Mouse (Mus musculus) liver, embryonic 16.5 days (tissue): Measurements from ENCODE around the gene Junb. TPM values are rescaled to one million over a fixed set of nuclear protein-coding genes. Genes with fewer than 3 reads are reported as not detected.

Experiments
- ATAC-seq: fragments of 200-750 bp; cut with Nextera tagmentation; 2 replicates; pipeline ENCODE4 v1.8.0; 2017; ENCODE audit warnings: low read depth, mild to moderate bottlenecking, moderate number of reproducible peaks, moderate library complexity
- H3K27ac ChIP-seq: fragments of 300-500 bp; sonication (generic); 2 replicates; pipeline ENCODE4 v1.5.1; 2014; ENCODE audit warnings: mild to moderate bottlenecking, low read length
- H3K27me3 ChIP-seq: fragments of 300-500 bp; sonication (generic); 2 replicates; pipeline ENCODE4 v1.6.1; 2014; ENCODE audit warnings: low read depth, low read length, mixed read lengths; ENCODE audit not compliant: control insufficient read depth, insufficient read depth
- H3K36me3 ChIP-seq: fragments of 300-500 bp; sonication (generic); 2 replicates; pipeline ENCODE4 v1.6.1; 2014; ENCODE audit warnings: mild to moderate bottlenecking; ENCODE audit not compliant: control insufficient read depth, insufficient read depth
- H3K4me1 ChIP-seq: fragments of 300-500 bp; sonication (generic); 2 replicates; pipeline ENCODE4 v1.6.1; 2014; ENCODE audit warnings: low read depth, low read length, mixed read lengths; ENCODE audit not compliant: control insufficient read depth
- H3K4me2 ChIP-seq: fragments of 300-500 bp; sonication (generic); 2 replicates; pipeline ENCODE4 v1.6.1; 2014; ENCODE audit warnings: low read depth, low read length, mixed read lengths
- H3K4me3 ChIP-seq: fragments of 300-500 bp; sonication (generic); 2 replicates; pipeline ENCODE4 v1.5.1; 2014; ENCODE audit warnings: low read depth, mild to moderate bottlenecking, low read length
- H3K9ac ChIP-seq: fragments of 300-500 bp; sonication (generic); 2 replicates; pipeline ENCODE4 v1.6.1; 2014; ENCODE audit warnings: low read depth, low read length
- H3K9me3 ChIP-seq: fragments of 300-500 bp; sonication (generic); replicated peaks from 2 replicates; pipeline ENCODE4 v1.6.1; 2016; ENCODE audit warnings: low read length; ENCODE audit not compliant: control insufficient read depth
- WGBS: fragments of 180-500 bp; shearing (Covaris S2); extraction: QIAGEN DNeasy Blood & Tissue Kit; methylation state at CpG from one replicate; pipeline ENCODE4 v1.1.7; 2014; ENCODE audit not compliant: insufficient replicate concordance; 5-methylcytosine and 5-hydroxymethylcytosine counted together
- polyA plus RNA-seq: library from polyadenylated mRNA; unstranded; fragments of >200 nt; fragmentation: Nextera tagmentation; extraction: Ambion mirVana; gene quantifications from 2 replicates; pipeline ENCODE4 v1.2.1, GENCODE M21; 2015

Junb gene
- polyA plus RNA-seq, 1 experiment from 2014 or later: 16.5 TPM

DNA sequence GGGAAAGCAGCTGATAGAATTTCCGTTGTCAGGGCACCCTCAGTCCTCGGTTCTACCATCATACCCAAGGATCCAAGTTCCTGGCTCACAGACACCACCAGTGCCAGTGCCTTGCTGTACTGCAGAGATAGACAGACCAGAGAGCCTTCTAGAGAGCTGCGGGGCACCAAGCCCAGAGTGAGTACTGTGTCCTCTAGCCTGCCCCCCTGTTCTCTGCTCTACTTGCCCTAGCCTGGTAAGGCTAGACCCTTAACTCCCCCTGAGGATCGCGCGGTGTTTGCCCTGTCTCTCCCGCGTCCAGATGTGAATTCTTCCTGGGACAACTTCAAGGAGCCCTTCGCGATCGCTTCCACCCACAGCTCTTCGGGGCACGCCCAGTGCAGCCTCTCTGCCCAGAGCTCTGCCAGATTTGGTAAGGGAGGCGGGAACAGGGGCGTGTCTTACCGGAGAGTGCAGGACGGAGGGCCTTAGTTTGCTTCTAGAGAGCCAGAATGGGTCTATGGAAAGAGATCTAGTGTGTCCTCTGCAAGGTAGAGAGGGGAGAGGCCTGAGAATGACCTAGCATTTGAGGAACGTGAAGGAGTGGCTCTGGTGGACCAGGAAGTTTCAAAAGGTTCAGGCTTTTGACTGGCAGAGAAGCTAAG lies 25.8 kb downstream of the Junb start:
- WGBS: 4% methylated on average over 18 of the region's 18 CpGs
- Histone ChIP-seq H3K36me3 (peaks cover 9% of the 10 kb centered on the region), H3K4me1 (peaks cover 4% of the 10 kb centered on the region; the same call in 1 of the 2 replicates), H3K9ac (no peak overlapping the region), H3K9me3 (no peaks in the 10 kb centered on the region), H3K4me3 (no peak overlapping the region), H3K27me3 (peaks cover 42% of the 10 kb centered on the region), H3K4me2 (no peak overlapping the region), H3K27ac (no peak overlapping the region)
- ATAC-seq: peak; percentile 67; the same call in 1 of the 2 replicates

DNA sequence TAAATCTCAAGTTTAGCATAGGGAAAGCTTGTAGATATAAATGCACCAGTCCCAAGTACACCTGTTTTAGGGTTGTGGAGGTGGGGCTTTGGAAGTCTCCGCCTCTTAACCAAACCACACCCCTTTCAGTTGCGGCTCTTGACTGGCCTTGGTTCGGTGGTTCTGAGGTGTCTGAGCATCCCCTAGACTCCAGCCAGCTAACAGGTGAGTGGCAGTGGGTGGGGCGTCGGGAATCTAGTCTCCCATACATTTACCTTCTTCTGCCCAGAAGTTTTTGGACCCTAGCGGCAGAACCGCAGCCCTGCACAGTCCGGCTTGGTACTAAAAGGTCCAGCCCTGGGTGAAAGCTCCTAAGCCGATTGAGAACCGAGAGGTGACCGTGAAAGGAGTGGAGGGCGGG lies 28.8 kb downstream of the Junb start:
- ATAC-seq: no peak
- Histone ChIP-seq H3K9me3 (no peaks in the 10 kb centered on the region), H3K27me3 (peaks cover 70% of the 10 kb centered on the region), H3K4me3 (no peak overlapping the region), H3K4me1 (peaks cover 11% of the 10 kb centered on the region), H3K36me3 (no peaks in the 10 kb centered on the region), H3K27ac (no peak overlapping the region), H3K4me2 (no peak overlapping the region), H3K9ac (no peak overlapping the region)
- WGBS: 18% methylated on average over 12 of the region's 12 CpGs

DNA sequence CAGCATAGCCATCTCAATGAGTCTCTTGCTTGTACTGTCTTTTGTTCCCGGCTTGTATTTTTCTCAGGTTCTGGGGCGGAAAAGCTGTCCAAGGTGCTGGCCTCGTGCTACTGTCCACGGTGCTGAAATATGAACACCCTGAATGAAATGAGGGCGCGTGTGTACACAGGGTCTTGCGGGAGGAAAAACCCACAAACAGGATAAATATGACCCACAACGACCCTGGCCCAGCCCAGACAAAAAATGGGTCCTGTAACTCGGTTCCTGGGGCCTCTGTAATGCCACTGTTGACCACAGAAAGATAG lies 31.3 kb downstream of the Junb start:
- H3K27ac ChIP-seq: no peak overlapping the region
- ATAC-seq: no peak
- H3K4me3 ChIP-seq: no peak overlapping the region
- no peaks in the 10 kb centered on the region for H3K36me3 ChIP-seq
- H3K4me2 ChIP-seq: no peak overlapping the region
- no peaks in the 10 kb centered on the region for H3K9me3 ChIP-seq
- 12% methylated on average over 9 of the region's 9 CpGs for WGBS
- peaks cover 82% of the 10 kb centered on the region for H3K27me3 ChIP-seq
- peaks cover 13% of the 10 kb centered on the region for H3K4me1 ChIP-seq
- H3K9ac ChIP-seq: no peak overlapping the region

DNA sequence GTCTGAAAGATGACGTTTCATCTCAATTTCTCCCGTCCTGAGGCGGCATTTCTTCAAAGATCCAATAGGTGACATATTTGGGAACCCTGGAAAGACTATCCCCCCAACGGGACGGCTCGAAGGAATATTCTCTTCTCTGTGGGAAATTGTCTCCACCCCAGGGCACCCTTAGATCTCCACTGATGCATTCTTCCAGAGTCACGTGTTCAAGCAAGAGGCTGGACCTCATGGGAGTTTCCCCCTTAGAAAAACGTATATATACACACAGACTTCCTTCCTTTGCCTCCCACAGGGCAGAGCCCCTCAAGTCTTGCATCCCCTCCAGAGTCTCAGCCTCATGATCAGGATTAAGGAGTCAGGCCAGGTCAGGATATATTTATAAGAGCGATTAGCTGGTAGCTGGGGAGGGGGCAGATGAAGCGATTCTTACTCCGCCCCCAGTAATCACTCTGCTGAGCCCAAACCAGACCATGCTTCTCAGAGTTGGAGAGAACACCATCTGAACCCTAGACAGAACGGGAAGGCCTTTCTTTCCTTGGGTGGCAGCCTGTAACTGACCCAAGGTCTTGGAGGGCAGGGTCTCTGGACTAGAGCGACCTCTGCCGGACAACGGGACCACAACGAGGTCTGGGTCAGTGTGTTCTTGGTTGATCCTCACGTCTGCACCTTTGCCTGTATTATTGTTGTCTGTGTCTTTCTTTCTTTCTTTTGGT lies 31.8 kb downstream of the Junb start, which contains the start of gene Rtbdn:
Gene Rtbdn (plus strand): TSS at position 464 of the 713 bp plus-strand sequence.
- Histone ChIP-seq H3K4me1 (peaks cover 13% of the 10 kb centered on the region), H3K36me3 (no peaks in the 10 kb centered on the region), H3K4me2 (peak within 1 kb of the TSS; percentile 36), H3K27me3 (peaks cover 79% of the 10 kb centered on the region), H3K4me3 (peak within 1 kb of the TSS; percentile 24), H3K9me3 (no peaks in the 10 kb centered on the region), H3K27ac (no peak within 1 kb of the TSS), H3K9ac (no peak within 1 kb of the TSS)
- 10% methylated on average over 17 of the region's 17 CpGs for WGBS
- ATAC-seq: no peak

DNA sequence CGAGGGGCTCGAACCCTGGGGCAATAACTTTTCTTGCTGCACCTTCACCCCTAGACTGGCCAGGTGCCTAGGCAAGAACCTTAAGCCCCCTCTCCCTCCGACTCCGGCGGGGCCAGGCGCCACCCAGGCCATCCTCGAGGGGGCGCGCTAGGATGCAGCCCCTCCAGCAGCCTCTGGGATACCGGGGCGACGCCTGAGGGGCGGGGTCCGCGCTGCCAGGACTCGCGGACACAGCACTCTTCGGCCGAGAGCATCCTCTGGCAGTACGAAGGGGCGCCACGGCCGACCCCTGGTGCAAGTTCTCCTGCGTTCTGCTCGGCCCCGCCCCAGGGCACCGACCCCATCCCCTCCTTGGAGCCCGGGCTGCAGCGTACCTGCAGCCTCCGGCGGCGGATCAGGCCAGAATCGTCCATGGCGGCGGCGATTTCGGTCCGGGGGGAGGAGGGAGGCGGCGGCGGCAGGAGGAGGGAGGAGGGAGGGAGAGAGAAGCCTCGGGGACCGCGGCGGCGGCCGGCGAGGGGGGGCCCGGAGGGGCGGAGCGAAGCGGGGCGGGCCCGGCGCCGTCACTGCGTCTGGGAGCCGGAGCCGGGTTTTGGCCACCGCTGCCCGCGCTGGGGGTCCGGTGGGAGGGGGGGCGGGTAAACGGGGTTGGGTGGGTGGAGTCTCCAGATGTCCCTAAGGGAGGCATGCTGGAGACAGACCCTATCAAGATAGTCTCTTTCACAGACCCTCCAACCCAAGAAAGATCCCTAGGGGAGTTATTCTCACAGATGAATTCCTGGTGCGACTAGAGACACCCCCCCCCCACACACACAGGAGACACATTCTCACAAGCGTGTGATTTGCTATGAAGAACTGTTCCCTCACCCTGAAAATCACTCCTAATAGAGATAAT lies 32.6 kb downstream of the Junb start:
- no peaks in the 10 kb centered on the region for H3K36me3 ChIP-seq
- no peaks in the 10 kb centered on the region for H3K9me3 ChIP-seq
- H3K4me3 ChIP-seq: peak overlapping the region; percentile 24
- peaks cover 76% of the 10 kb centered on the region for H3K27me3 ChIP-seq
- peak overlapping the region; percentile 36 for H3K4me2 ChIP-seq
- peaks cover 13% of the 10 kb centered on the region for H3K4me1 ChIP-seq
- no peak overlapping the region for H3K27ac ChIP-seq
- no peak for ATAC-seq
- WGBS: under 1% methylated on average over 38 of the region's 67 CpGs
- no peak overlapping the region for H3K9ac ChIP-seq

DNA sequence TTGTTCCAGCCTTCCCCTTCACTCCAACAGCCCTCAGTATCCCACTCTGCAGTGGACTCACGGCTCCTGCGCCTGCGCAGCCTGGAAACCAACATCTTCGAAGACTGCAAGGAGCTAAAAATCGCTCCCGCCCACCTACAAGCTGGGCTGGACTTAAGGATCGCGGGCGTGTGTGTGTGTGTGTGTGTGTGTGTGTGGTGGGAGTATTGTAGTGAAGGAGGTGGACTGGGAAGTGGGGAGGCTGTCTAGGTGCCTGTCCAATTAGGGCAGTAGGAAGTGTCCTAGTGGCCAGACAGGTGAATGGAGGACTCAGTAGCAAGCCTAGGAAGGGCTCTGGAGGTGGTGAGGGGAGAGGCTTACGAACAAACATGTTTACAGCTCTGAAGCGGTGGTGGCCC lies 33.3 kb downstream of the Junb start:
- Histone ChIP-seq H3K27me3 (peaks cover 70% of the 10 kb centered on the region), H3K4me2 (no peak overlapping the region), H3K4me1 (peaks cover 13% of the 10 kb centered on the region), H3K9me3 (no peaks in the 10 kb centered on the region), H3K4me3 (no peak overlapping the region), H3K27ac (no peak overlapping the region), H3K9ac (no peak overlapping the region), H3K36me3 (no peaks in the 10 kb centered on the region)
- 8% methylated on average over 11 of the region's 11 CpGs for WGBS
- ATAC-seq: no peak

DNA sequence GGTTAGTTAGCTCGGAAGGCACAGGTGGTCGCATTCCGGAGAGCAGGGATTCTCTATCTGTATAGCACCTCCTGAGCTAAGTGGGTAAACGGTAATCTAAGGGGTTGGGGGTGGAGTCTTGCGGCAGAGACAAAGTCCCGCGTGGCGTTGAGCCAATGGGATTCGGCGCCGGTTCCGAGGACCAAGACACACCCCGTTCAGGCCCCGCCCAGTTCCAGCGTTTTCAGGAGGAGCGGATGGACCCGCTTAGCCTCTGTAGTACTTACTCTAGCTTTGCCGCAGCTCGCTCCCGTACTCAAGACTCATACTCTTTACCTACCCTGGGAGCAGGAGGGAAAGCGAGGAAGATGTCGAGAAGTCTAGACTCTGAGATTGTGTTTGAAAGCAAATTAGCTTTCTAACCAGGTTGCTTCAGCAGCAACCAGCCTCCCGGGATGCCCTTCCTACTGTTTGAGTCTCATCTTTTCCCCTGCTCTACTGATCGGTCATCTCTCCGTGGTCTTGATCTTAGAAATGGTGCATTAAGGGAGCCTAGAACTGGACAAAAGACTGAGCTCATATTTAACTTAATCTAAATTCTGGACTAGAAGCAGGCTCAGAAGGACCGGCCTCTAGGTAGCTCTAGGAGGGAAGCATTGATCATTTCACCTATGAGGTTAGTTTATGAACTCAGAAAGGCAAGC lies 33.9 kb downstream of the Junb start:
- no peak overlapping the region for H3K27ac ChIP-seq
- H3K4me1 ChIP-seq: peaks cover 13% of the 10 kb centered on the region
- H3K9ac ChIP-seq: no peak overlapping the region
- peak overlapping the region; percentile 9; the same call in 1 of the 2 replicates for H3K4me3 ChIP-seq
- no peaks in the 10 kb centered on the region for H3K9me3 ChIP-seq
- 3% methylated on average over 26 of the region's 26 CpGs for WGBS
- peaks cover 66% of the 10 kb centered on the region for H3K27me3 ChIP-seq
- peak overlapping the region; percentile 17 for H3K4me2 ChIP-seq
- no peaks in the 10 kb centered on the region for H3K36me3 ChIP-seq
- peak; percentile 83 for ATAC-seq

DNA sequence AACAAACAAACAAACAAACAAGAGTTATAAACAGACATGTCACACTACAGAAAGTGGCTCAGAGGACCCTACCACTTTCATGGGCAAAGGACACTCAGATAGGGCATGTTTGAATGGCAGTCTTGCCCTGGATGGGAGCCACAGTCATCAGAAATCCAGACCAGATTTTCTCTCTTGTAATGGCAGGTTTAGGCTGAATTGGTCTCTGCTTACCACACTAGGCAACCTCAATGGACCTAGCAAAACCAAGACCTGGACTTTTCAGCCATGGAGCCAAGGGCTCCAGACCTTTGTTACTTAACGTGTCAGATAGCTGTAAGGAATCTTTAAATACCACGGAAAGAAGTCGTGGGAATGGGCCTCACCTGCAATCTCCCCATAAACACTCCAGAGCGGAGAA lies 34.8 kb downstream of the Junb start:
- peaks cover 69% of the 10 kb centered on the region for H3K27me3 ChIP-seq
- H3K36me3 ChIP-seq: no peaks in the 10 kb centered on the region
- WGBS: 17% methylated on average over 4 of the region's 4 CpGs
- H3K9ac ChIP-seq: no peak overlapping the region
- no peak overlapping the region for H3K4me3 ChIP-seq
- no peak overlapping the region for H3K4me2 ChIP-seq
- H3K4me1 ChIP-seq: peaks cover 13% of the 10 kb centered on the region
- H3K27ac ChIP-seq: no peak overlapping the region
- H3K9me3 ChIP-seq: no peaks in the 10 kb centered on the region
- ATAC-seq: no peak
